Mouse (Mus musculus) lung, postnatal 10 days (tissue): Measurements from ENCODE around the gene Msh4.
"Not testable (repeated sequence)": the region's sequence is repeated elsewhere in the genome, so short reads cannot be mapped to it uniquely, and the experiment has no call there.

Experiments used
- DNase-seq: peaks from one replicate; pipeline ENCODE4 v3.0.0; 2021

The Msh4 gene

GRCm38 (mm10) chr3:153846109-153846508 is 59.8 kb downstream of the Msh4 start:
- DNase-seq = no peak

DNA sequence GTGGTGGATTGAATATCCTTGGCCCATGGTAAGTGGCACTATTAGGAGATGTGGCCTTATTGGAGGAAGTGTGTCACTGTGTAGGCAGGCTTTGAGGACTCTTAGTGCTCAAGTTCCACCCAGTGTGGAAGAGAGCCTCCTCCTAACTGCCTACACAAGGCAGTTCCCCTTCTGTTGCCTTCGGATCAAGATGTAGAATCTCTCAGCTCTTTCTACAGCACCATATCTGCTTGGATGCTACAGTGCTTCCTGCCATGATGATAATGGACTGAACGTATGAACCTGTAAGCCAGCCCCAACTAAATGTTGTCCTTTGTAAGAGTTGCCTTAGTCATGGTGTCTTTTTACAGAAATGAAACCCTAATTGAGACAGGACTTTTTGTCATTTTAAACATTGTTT is 60.4 kb downstream of the Msh4 start:
- DNase-seq = no peak

DNA sequence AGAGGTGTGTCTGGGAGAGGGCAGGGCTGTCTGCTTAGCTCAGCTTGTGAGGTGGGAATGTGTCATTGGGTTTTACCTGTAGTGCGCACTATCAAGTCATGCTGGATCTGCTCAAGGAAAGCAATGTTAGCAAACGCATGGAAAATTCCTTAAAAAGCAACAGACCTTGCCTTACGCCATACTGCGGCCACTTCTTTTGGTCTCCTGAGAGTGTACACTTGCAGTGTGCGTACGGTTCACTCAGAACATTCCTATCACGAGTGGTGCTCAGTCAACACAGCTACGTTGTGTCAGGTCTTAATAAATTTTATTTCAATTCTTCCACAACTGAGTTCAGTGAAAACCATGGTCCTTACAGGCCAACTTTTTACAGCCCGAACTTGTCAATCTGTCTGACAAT is 61.2 kb downstream of the Msh4 start:
- no peak for DNase-seq

- no peak for DNase-seq
Observed at GRCm38 (mm10) chr3:153844030-153844429, 61.9 kb downstream of the Msh4 start, which contains the start of gene Asb17. Gene Asb17, plus strand, starts transcription at chr3:153844209.

- DNase-seq = no peak
Observed at GRCm38 (mm10) chr3:153837593-153837992, 68.3 kb downstream of the Msh4 start.

- no peak for DNase-seq
Observed at GRCm38 (mm10) chr3:153836316-153836715, 69.6 kb downstream of the Msh4 start.

- DNase-seq = peak; percentile 88
Observed at GRCm38 (mm10) chr3:153835455-153836086, 70.4 kb downstream of the Msh4 start.

GRCm38 (mm10) chr3:153834071-153834470 is 71.9 kb downstream of the Msh4 start:
- no peak for DNase-seq

DNA sequence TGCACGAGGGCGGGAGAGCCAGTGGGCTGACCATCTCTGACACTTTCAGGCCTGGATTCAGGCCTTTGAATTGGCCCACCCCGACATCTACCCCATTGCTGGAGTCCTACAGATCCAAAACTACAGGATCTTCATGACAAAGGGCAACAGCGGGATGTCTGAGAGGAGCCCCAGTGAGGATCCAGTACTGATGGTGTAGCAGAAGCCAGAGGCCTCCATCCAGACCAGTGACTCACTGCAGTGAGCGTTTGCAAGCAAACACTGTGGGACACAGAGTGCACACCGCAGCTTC is 73.3 kb downstream of the Msh4 start:
- DNase-seq = no peak

DNA sequence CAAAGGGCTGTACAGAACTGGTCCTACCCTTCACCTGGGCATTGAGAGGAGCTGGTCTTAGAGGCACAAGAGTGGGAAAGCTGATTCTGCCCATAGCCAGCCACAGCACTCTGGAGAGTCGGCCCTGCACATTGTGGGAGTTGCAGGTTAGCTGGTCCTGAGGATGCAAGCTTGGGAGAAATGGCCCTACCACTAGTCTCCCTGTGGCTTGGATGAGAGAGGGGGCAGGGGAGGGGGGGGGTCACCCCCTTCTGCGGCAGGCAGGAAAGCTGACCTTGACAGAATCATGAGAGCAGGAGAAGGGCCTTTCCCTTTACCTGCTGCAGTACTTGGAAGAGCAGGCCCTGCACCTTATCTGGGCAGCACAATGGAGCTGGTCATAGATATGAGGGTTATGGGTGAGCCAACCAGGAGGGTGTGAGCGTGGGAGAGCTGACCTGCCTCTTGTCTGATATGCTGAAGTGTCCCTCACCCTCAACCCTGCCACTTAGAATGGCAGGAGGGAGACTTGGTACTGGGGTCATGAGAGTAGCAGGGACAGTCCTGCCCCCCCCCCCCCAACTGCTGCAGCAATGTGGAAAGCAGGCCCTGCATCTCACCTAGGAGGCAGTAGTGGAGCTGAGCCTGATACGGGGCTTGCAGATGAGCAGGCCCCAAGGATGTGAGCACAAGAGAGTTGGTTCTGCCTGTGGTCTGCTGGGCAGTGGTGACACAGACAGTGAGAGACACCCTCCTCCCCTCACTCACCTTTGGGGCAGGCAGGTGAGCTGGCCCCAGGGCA is 73.9 kb downstream of the Msh4 start:
- no peak for DNase-seq

GRCm38 (mm10) chr3:153831014-153831872 is 74.7 kb downstream of the Msh4 start:
- no peak for DNase-seq

DNA sequence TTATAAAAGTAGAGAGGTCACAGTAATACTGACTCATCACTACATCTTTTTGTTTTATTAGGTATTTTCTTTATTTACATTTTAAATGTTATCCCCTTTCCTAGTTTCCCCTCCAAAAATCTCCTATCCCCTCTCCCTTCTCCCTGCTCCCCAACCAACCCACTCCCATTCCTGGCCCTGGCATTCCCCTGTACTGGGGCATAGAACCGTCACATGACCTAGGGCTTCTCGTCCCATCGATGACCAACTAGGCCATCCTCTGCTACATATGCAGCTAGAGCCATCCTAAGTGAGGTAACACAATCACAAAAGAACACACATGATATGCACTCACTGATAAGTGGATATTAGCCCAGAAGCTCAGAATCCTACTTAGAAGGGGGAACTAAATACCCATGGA is 76.2 kb downstream of the Msh4 start:
- DNase-seq = not testable (repeated sequence)

DNA sequence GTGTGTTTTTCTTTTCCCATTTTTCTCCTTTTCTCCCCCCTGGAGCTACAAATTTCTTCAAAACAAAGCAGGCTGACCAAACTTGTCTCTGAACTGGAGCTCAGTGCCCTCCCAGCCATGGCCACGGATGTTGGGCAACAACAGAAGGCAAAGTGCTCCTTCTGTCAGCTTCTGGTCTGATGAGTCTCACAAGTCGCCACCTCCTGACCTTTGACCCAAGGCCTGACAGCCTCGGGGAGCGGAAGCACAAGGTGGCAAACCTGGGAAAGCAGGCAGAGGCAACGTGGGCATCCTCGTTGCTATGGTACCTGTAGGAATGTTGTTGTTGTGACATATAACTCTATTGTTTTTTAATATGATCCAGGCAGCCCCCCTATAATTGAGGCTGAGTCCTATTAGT is 79.3 kb downstream of the Msh4 start:
- DNase-seq = no peak

GRCm38 (mm10) chr3:153825197-153825596 is 80.7 kb downstream of the Msh4 start:
- no peak for DNase-seq

GRCm38 (mm10) chr3:153823671-153824515 is 82.0 kb downstream of the Msh4 start:
- DNase-seq = peak; percentile 46

DNA sequence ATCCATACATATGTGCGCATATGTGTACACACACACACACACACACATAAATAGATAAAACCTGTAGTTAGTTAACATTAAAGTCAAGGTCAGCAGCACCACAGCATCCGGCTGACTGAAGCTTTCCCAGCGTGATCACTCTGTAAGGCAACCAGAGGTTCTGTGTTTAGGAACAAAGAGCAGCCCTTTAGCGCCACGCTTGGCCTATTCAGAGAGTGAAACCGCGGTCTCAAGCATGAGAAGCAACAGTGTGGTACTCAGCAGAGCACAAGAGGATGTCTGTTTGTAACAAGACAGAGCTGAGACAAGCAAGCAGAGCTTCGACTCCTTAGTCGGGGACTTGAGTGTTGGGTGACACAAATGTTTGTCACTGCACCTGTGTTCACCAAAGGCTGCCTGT is 86.5 kb downstream of the Msh4 start:
- no peak for DNase-seq

DNA sequence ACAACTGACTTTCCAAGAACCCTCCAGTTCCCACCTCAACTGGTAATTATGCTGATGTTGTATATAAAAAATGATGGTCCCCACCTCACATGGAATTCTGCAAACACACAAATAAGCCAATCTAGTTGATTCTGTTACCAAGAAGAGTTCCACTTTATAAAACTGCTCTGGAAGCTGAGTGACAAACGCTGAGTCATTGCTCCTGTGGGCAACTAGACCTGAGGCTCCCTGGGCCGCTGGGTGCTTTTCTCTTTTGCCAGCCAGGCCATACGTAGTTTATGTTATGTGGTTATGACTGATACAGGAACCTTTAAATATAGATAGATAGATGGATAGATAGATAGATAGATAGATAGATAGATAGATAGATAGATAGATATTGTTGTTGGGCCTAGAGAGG is 87.2 kb downstream of the Msh4 start:
- no peak for DNase-seq

GRCm38 (mm10) chr3:153817376-153817890 is 88.5 kb downstream of the Msh4 start:
- DNase-seq = no peak

DNA sequence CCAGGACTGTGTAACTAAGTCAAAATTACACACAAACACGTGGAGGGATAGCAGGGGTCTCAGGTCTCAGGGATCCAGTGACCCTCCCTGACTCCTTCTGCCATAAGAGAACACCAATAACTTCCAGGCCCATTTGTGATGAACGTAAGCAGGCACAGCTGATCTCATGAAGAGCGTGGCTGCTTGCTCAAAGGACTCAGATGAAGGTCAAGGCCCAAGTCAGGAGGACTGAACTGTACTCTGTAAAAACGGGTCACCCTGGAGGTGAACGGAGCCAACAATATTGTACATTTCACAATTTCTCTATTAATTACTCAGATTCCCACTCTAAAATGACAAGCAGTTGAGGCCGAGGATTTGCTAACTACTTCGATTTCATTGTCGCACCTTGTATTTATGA is 91.9 kb downstream of the Msh4 start:
- no peak for DNase-seq

DNA sequence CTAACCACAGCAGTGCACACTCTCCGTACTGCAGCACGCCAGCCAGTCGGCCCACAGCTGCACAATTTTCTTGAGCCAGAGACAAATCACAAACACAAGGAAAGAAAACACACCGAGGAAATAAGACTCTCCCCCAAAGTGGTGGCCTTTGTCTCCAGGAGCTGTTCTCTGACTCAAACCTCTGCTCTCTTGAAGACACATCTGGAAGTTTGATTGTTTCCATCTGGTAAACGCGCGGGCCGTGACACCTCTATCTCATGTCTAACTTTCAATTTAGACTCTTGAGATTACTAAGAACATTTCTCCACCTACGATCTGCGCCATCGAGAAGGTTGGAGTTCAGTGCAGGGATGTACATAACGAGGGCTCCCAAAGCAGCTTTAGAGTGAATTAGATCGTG is 97.5 kb downstream of the Msh4 start:
- no peak for DNase-seq

DNA sequence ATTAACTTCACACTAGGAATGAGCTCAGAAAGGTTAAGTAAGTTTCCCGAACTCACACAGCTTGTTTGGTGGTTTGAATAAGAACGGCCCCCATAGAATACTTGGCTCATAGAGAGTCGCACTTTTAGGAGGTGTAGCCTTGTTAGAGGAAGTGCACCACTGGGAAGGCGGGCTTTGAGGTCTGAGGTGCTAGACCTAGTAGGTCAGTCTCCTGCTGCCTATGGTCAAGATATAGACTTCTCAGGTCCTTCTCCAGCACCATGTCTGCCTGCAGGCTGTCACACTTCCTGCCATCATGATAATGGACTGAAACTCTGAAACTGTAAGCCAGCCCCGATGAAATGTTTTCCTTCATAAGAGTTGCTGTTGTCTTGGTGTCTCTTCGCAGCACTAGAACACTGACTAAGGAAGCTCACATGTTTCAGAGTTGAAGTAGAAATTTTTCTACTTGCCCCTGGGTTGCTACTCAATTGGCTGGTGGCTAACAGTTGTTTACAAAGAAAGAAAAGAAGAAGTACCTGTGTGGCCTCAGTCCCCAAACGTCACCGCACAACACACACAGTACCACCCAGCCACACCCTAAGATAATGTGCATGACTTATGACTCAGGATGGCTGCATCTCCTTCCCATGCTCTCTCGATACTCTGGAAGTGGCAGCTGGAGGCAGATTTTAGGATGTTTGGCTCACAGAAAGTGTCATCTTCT is 98.3 kb downstream of the Msh4 start:
- no peak for DNase-seq
